Mouse (Mus musculus) heart, postnatal 4 days (tissue): ENCODE results near the gene Lrrc66. TPM values are rescaled to one million over a fixed set of nuclear protein-coding genes. Genes with fewer than 3 reads are reported as not detected.

Experiments
- total RNA-seq, 2 experiments: library from RNA; stranded (reverse); gene quantifications; 2 replicates each; pipeline ENCODE4 v1.2.3; 2021

The Lrrc66 gene
- total RNA-seq, 2 experiments from 2014 or later: 0.32 TPM; not detected in 1

Other genes starting within 250 kb of the Lrrc66 start
- gene Cwh43, start 226.5 kb downstream of the Lrrc66 start, total RNA-seq: not detected
- gene Dcun1d4, start 151.5 kb downstream of the Lrrc66 start, total RNA-seq: 10 to 100 TPM; 17.4 to 19.1 TPM
- 10 to 100 TPM; 58.7 to 61.2 TPM for gene Sgcb, start 15.3 kb upstream of the Lrrc66 start, total RNA-seq
- 1 to 10 TPM; 2.0 to 2.7 TPM for gene Spata18, start 18.9 kb upstream of the Lrrc66 start, total RNA-seq